Mouse (Mus musculus): ENCODE results near the gene Bnc2.

- TF ChIP-seq CTCF (conservative IDR thresholded peaks at IDR 0.05; ENCODE audit: low read length) (no peak), NANOG (IDR thresholded peaks at IDR 0.05; ENCODE audit: borderline replicate concordance, low read length) (no peak)
Observed at GRCm38 (mm10) chr4:84639166-84639565, 35.9 kb downstream of the Bnc2 start.
